In the genomic region with DNA sequence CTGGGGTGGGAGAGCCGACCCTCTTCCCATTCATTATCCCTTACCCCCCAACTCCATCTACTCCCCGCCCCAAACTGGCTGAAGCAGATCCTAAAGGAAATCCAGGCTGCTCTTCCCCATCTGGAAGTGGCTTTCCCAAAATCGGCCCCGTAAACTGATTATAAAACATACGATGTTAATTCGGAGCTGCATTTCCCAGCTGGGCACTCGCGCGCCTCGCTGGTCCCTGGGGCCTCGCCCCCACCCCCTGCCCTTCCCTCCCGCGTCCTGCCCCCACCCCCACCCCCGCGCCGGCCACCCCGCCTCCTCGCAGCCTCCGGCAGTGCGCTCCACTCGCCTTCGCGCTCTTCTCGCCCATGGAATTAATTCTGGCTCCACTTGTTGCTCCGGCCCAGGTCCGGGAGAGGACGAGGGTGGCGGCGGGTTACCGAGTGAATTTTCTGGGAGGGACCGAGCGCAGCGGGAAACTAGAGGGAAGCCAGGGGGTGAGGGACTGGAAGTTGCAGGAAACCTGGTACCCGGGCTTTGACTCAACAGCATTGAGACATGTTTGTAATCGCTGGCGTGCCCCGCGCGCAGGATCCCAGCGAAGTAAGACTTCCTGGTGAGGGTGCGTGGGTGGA, we compare ENCODE assay signal across 8 mouse cellular contexts. TPM values are rescaled to one million over a fixed set of nuclear protein-coding genes. Genes with fewer than 3 reads are reported as not detected.
DNase-seq lines count a peak whose midpoint lies in the region; ATAC-seq lines count a peak whose summit lies in the region.

No protein-coding gene starts in this region.

- H3K4me1 ChIP-seq in heart, embryonic 14.5 days (ENCODE audit: control insufficient read depth in 2 of 2, insufficient read depth in 2 of 2, low read length in 2 of 2): peaks cover 11 to 32% of the 10 kb centered on the region in 2 experiments; a peak in 3 of 4 replicates
- H3K4me1 ChIP-seq in limb, embryonic 12.5 days (replicated peaks): peaks cover 45% of the 10 kb centered on the region
- peaks cover 25% of the 10 kb centered on the region for H3K4me1 ChIP-seq in neural tube, embryonic 14.5 days (ENCODE audit: control insufficient read depth, insufficient read depth, low read length)

- peak overlapping the region; percentile 97 for H3K4me2 ChIP-seq in heart, embryonic 14.5 days (ENCODE audit: low read length)
- H3K4me2 ChIP-seq in limb, embryonic 12.5 days: peak overlapping the region; percentile 91
- H3K4me2 ChIP-seq in neural tube, embryonic 14.5 days (ENCODE audit: low read depth, low read length): peak overlapping the region; percentile 95

- peak overlapping the region in 1 of 2 experiments; percentile 6; a peak in 1 of 4 replicates for H3K27ac ChIP-seq in heart, embryonic 14.5 days (replicated peaks in 1 of 2; ENCODE audit: control insufficient read depth in 1 of 2, insufficient read depth in 1 of 2, low read depth in 2 of 2, low read length in 2 of 2)
- peak overlapping the region; percentile 100 for H3K27ac ChIP-seq in limb, embryonic 12.5 days
- no peak overlapping the region for H3K27ac ChIP-seq in neural tube, embryonic 14.5 days (ENCODE audit: low read depth, low read length)

- peak; percentile 31 to 47 for DNase-seq in layer of hippocampus, postnatal 10 days (ENCODE audit: low spot score in 2 of 2)
- no peak for DNase-seq in layer of hippocampus, adult 18-20 months (ENCODE audit: low spot score in 2 of 2)
- peak; percentile 64 for DNase-seq in embryo, embryonic 10.5 days (ENCODE audit: low spot score)
- DNase-seq in thymus, postnatal 14 days: no peak
- no peak for DNase-seq in left cerebral cortex, adult 9 months (ENCODE audit: low spot score in 2 of 2)

- H3K4me3 ChIP-seq in heart, embryonic 14.5 days (ENCODE audit: control insufficient read depth in 1 of 2, insufficient read depth in 1 of 2, low read depth in 1 of 2, low read length in 2 of 2): peak overlapping the region; percentile 57 to 82
- peak overlapping the region; percentile 87 for H3K4me3 ChIP-seq in limb, embryonic 12.5 days (replicated peaks)
- H3K4me3 ChIP-seq in neural tube, embryonic 14.5 days (ENCODE audit: low read depth, low read length): peak overlapping the region; percentile 31

- no peaks in the 10 kb centered on the region for H3K9me3 ChIP-seq in heart, embryonic 14.5 days (ENCODE audit: control insufficient read depth, low read length)
- H3K9me3 ChIP-seq in limb, embryonic 12.5 days: no peaks in the 10 kb centered on the region
- H3K9me3 ChIP-seq in neural tube, embryonic 14.5 days (ENCODE audit: control insufficient read depth, low read length): no peaks in the 10 kb centered on the region

- H3K36me3 ChIP-seq in heart, embryonic 14.5 days (ENCODE audit: control insufficient read depth, insufficient read depth, low read length): peaks cover 28% of the 10 kb centered on the region
- peaks cover 69% of the 10 kb centered on the region for H3K36me3 ChIP-seq in limb, embryonic 12.5 days
- no peaks in the 10 kb centered on the region for H3K36me3 ChIP-seq in neural tube, embryonic 14.5 days (ENCODE audit: control insufficient read depth, insufficient read depth, low read length)

- peak overlapping the region; percentile 93 for H3K9ac ChIP-seq in heart, embryonic 14.5 days (ENCODE audit: low read length)
- peak overlapping the region; percentile 99 for H3K9ac ChIP-seq in limb, embryonic 12.5 days (replicated peaks)
- 0 out of 2 replicates have a peak overlapping the region, but pooled peaks have one; percentile 18 for H3K9ac ChIP-seq in neural tube, embryonic 14.5 days (replicated peaks; ENCODE audit: low read depth, low read length)

- H3K27me3 ChIP-seq in heart, embryonic 14.5 days (ENCODE audit: control insufficient read depth, insufficient read depth, low read length): peaks cover 13% of the 10 kb centered on the region
- H3K27me3 ChIP-seq in limb, embryonic 12.5 days: no peaks in the 10 kb centered on the region
- peaks cover 15% of the 10 kb centered on the region for H3K27me3 ChIP-seq in neural tube, embryonic 14.5 days (ENCODE audit: control insufficient read depth, insufficient read depth, low read length)

- ATAC-seq in heart, embryonic 14.5 days (ENCODE audit: insufficient number of reproducible peaks, insufficient read depth, low FRiP score, low read depth): no peak
- no peak for ATAC-seq in limb, embryonic 12.5 days (ENCODE audit: insufficient number of reproducible peaks, insufficient read depth, low FRiP score, low TSS enrichment, low read depth)
- ATAC-seq in neural tube, embryonic 14.5 days (ENCODE audit: low read depth): no peak

- under 1% methylated on average over 40 of the region's 41 CpGs for WGBS in heart, embryonic 14.5 days
- under 1% methylated on average over 38 of the region's 41 CpGs for WGBS in limb, embryonic 12.5 days
- WGBS in neural tube, embryonic 14.5 days: under 1% methylated on average over 41 of the region's 41 CpGs

RNA-seq across cellular contexts. Expression of a gene that starts 6.6 kb away (rescaled TPM):
- 10 to 100 TPM; 18.9 to 19.9 TPM for total RNA-seq in layer of hippocampus, postnatal 10 days (2021)
- 10 to 100 TPM in 1 of 2 experiments, 1 to 10 TPM in 1; 8.6 to 11.7 TPM for total RNA-seq in layer of hippocampus, adult 18-20 months (2021)
- 15.3 and 17.7 TPM in 2 replicates for polyA plus RNA-seq in heart, embryonic 14.5 days (2014; fragmentation: Nextera tagmentation; extraction: Ambion mirVana)
- 189 and 199 TPM in 2 replicates for polyA plus RNA-seq in limb, embryonic 12.5 days (2016; fragmentation: Nextera tagmentation; extraction: Ambion mirVana)
- polyA plus RNA-seq in neural tube, embryonic 14.5 days (2014; fragmentation: Nextera tagmentation; extraction: Ambion mirVana): 14.2 and 16.6 TPM in 2 replicates

Comparison
In these comparisons a context has a peak if more than half of its experiments do, and no peak if none do; other contexts are left out.
1. DNase-seq: peak in layer of hippocampus, postnatal 10 days (2 of 2) and embryo, embryonic 10.5 days (single experiment); none in layer of hippocampus, adult 18-20 months (0 of 2), thymus, postnatal 14 days (single experiment) and left cerebral cortex, adult 9 months (0 of 2).
2. H3K4me3 ChIP-seq: peak in every context shown above with its lines; median percentile 87 in limb, embryonic 12.5 days; 70 in heart, embryonic 14.5 days; 31 in neural tube, embryonic 14.5 days.
3. H3K9ac ChIP-seq: peak in every context shown above with its lines; median percentile 99 in limb, embryonic 12.5 days; 93 in heart, embryonic 14.5 days; 18 in neural tube, embryonic 14.5 days.
4. RNA of a gene that starts 6.6 kb away (polyA plus RNA-seq): 189 to 199 TPM in limb, embryonic 12.5 days; 15.3 to 17.7 TPM in heart, embryonic 14.5 days and 14.2 to 16.6 TPM in neural tube, embryonic 14.5 days; every median in the first group is over 10 times any median in the second.
5. Peak in every context shown above with its lines, with median percentiles within 50 percentile points of each other: H3K4me2 ChIP-seq.